Mouse (Mus musculus) cerebellum, adult 18-20 months (tissue): ENCODE data around the gene Rbpms2.
"Not testable (repeated sequence)": the region's sequence is repeated elsewhere in the genome, so short reads cannot be mapped to it uniquely, and the experiment has no call there.

Experiments
- DNase-seq, 2 experiments: peaks; one replicate each; pipeline ENCODE4 v3.0.0; 2021

The Rbpms2 gene

GRCm38 (mm10) chr9:65621196-65621595, 8.3 kb upstream of the Rbpms2 start:
- DNase-seq: no peak

- no peak for DNase-seq
Observed at GRCm38 (mm10) chr9:65621666-65622065, 7.8 kb upstream of the Rbpms2 start.

- DNase-seq: no peak
Observed at GRCm38 (mm10) chr9:65622826-65623225, 6.6 kb upstream of the Rbpms2 start.

GRCm38 (mm10) chr9:65624266-65624665, 5.2 kb upstream of the Rbpms2 start:
- no peak for DNase-seq

- DNase-seq: peak in 1 of 2 experiments; percentile 13
Observed at GRCm38 (mm10) chr9:65629767-65630630, 551 bp downstream of the Rbpms2 start.

DNA sequence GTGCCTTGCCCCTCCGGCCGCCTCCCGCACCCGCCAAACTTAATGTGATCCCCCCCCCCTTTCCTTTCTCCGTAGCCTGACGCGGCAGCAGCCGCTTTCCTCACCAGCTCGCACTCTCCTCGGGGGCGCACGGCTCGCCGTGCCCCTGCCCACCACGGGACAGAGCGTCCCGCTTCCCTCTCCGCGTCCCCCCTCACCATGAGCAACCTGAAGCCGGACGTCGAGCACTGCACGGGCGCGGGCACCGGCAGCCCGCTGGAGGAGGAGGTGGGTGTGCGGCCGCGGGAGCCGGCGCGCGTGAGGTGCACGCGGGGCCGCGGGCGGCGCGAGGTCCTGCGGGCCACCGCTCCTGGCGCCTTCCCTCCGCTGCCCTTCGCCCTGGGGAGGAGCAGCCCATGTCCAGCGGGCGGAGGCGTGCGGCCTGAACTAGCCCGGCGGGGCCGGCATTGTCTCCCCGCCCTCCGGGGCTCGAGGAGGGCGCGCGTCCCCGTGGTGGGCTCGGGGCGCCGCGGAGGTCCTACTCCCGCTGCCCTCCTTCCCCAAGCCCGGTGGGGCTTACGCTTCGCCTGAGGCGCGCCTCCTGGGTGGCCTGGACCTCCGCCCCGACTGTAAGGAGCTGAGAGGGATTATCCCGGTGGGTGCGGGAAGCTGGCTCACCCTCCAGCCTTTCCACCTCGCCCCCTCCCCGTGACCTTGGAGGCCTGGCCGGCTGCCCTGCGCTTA, 1.3 kb downstream of the Rbpms2 start:
- DNase-seq: peak in 1 of 2 experiments; percentile 6

DNA sequence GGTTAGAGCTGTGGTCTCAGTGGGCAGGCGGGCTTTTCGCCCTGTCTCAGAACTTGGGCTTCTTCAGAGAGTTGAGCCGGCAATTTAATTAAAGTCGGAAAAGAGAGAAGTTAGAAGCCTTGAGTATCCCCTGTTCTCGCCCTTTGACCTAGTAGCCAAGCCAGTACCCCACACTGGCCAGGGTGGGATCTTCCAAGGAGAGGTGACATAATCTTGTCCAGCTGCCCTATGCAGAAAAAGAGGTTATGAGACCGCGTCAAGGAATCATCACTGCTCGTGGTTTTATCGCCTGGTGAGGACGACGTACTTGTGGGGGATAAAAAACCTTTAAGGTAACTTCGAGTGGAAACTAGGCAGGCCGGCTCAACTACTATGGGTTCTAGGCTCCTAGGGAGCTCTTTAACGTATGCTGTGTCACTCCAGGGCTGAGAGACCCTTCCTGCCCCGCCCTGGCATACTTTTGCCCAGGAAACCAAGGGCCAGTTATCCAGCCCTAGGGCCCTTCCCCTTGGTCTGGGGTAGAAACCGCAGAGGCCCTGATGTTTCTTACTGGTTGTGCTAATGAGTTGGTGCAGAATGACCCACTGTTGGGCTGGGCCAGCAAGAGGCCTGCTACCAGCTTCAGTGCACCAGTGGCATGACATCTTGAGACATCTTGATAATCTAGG, 2.0 kb downstream of the Rbpms2 start:
- DNase-seq: no peak

- no peak for DNase-seq
Observed at GRCm38 (mm10) chr9:65635766-65636165, 6.3 kb downstream of the Rbpms2 start.

GRCm38 (mm10) chr9:65636926-65637325, 7.5 kb downstream of the Rbpms2 start:
- DNase-seq: no peak

DNA sequence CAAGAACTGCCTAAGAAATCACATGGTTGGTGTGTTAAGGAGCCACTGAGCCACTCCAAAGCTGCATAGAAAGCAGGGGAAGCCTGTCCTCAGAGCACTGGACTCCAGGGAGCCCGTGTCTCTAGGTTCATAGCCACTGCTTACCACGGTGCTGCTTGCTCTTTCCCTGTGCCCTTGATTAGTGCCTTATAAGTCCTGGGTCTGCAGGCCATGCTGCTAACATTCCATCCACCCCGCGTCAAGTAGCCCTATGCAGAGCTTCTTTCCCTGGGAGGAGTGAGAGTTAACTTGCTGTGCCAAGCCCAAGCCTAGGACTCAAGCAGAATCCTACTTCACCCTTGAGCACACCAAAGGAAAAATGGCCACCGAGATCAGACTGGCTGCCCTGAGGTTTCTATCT, 9.6 kb downstream of the Rbpms2 start:
- DNase-seq: no peak

GRCm38 (mm10) chr9:65640838-65641410, 11.5 kb downstream of the Rbpms2 start:
- DNase-seq: no peak

DNA sequence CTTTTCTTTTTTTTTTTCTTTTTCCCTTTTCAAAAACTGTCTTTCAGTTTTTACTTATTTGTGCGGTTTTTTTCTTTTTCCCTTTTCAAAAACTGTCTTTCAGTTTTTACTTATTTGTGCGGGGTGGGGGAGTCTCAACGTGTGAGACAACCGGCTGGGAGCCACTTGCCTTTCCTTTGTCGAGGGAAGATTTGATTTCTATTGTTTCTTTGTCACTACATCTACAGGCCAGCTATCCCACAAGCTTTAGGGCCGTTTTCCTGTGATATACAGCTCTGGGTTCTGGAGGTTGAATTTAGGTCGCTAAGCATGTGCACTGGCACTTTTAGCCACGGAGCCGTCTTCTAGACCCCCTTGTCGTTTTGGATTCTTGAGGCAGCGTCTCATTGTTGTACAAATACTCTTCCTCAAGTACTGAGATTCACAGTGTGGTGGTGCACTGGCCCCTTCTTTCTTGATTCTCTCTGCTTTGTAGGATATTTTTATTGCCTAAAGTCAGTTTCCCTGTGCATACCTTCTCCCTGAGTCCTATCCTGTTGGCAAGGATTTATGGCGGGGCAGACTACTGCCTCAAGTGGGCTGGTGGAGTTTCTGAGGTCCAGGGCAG, 12.1 kb downstream of the Rbpms2 start:
- DNase-seq: no peak

DNA sequence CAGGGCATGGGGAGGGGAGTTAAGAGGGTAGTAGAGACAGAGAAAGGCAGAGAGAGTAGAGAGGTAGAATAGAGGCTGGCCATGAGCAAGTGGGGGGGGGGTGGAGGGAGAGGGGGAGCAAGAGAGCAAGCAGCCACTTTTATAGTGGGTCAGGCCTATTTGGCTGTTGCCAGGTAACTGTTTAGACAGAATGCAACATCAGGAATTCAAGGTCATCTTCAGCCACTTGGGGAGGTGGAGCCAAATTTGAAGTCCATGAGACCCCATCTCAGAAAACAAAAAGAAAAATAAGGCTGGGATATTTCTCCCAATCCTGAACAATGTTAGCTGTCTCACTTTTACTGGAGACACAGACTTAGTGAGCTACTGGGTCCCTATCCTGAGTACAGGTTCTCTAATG, 13.1 kb downstream of the Rbpms2 start:
- DNase-seq: no peak

- no peak for DNase-seq
Observed at GRCm38 (mm10) chr9:65644960-65645359, 15.5 kb downstream of the Rbpms2 start.

GRCm38 (mm10) chr9:65645984-65646383, 16.5 kb downstream of the Rbpms2 start:
- no peak for DNase-seq

DNA sequence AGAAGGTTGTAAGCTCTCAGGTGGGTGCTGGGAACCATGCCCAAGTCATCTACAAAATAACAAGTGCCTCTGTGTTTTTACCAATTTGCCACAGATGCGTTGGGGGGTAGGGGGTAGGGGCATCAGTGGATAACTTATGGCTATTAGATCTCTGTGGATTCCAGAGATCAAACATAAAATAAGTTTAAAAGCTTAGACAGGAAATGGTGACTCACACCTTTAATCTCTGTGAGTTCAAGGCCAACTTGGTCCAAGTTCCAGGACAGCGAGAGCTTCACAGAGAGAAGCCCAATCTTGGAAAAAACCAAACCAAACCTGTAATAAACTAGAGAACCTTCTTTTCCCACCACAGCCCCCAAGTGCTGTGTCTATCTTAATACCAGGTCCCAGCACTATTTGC, 17.3 kb downstream of the Rbpms2 start:
- no peak for DNase-seq

DNA sequence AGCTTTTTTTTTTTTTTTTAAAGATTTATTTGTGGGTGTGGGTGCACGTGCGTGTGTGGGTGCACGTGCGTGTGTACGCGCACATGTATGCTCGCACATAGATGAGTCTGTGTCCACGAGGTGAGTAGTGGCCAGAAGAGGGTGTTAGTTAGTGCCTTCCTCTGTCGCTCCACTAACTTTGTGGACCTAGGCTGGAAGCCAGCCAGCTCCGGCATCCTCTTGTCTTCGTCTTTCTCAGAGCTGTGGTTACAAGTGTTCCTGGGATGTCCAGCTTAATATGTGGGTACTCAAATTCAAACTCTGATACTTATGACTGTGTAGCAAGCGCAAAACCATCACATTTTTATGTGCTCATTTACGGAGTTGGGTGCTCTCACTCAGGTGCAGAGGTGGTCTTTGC, 19.3 kb downstream of the Rbpms2 start:
- DNase-seq: no peak

GRCm38 (mm10) chr9:65649997-65650396, 20.5 kb downstream of the Rbpms2 start:
- no peak for DNase-seq

- not testable (repeated sequence) for DNase-seq
Observed at GRCm38 (mm10) chr9:65651957-65652356, 22.5 kb downstream of the Rbpms2 start.

- no peak for DNase-seq
Observed at GRCm38 (mm10) chr9:65653741-65654140, 24.3 kb downstream of the Rbpms2 start.

GRCm38 (mm10) chr9:65654700-65655237, 25.3 kb downstream of the Rbpms2 start:
- DNase-seq: no peak

DNA sequence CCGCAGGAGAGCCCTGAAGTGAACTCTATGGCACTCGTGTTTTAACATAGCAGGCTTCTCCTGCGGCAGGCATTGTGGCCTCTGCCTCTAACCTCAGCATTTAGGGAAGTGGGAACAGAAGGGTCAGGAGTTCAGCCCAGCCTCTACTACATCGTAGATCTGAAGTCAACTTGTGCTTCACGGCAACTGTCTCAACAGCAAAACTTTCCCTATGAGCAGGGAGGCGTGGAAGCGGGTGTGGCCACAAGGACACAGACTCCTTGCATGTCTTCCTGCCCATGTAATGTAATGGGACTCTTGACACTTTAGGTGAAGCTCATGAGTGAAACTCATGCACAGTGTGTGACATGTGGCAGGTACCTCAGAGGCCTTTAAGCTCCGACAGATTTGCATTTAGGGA, 26.1 kb downstream of the Rbpms2 start:
- DNase-seq: no peak

DNA sequence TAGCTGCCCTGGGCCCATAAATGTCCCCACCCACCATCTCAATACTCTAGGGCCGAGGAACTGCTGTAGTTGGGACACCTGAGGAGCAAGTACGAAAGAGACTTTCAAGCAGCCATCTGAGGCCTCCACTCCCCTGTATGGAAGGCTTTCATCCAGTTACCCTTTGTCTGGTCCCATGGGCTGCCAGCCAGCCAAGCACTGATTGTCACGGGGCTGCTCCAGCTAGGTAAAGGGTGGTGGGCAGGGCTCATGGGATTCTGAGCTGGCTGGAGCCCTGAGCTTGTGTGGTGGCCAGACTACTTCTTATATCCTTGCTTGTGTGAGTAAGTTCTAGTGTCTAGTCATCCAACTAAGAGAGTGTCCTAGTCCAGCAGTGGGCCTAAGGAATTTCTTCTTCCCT, 27.8 kb downstream of the Rbpms2 start:
- no peak for DNase-seq
